Mouse (Mus musculus): ENCODE data around the gene Hs3st5.

DNA sequence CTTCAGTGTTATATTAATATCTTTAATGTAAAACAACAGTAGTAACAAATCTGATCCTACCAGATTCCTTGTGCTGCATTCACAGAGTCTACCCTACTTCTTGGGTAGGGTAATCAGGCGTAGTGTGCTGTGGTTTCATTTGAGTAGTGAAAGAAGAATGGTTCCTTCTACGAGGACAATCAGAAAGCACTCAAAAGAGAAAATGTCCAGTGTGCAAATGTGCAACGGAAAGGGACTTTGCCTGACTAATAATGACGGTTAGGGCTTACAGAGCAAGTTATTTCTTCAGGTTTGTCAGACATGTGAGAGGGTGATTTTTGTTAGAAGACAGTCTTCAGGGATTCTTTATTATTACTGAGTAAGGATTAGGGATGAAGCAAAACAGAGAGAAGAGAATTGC is 29.1 kb upstream of the Hs3st5 start:
- TF ChIP-seq CTCF (IDR thresholded peaks at IDR 0.05; ENCODE audit: low read depth, low read length) (no peak), POLR2A (IDR thresholded peaks at IDR 0.05; ENCODE audit: borderline replicate concordance, low read depth, low read length) (no peak)
